In the genomic region with DNA sequence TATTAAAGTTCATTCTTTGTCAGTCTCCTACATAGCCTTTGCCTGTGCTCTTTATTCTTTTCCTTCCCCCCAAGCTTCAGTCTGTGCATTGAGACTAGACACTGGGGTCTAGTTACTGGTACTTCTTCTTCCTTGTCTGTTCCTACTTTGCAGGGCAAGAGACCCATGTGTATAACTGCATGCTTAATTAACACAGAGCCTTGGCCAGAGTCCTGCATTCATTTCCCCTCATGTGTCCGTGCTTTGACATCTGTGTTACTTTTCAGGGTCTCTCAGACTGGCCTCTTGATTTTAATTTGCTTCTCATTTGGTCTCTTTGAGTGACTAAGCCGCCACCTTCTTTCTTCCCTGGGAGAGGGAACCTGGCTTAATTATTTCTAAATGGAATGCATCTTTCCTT, we compare ENCODE assay signal across 21 mouse cellular contexts.
DNase-seq lines count a peak whose midpoint lies in the region; ATAC-seq lines count a peak whose summit lies in the region.
"Had no signal": no experiment of that assay in that cellular context is flagged by ENCODE, and none has a peak within 500 bp of the region (broad histone marks: within the 10 kb centered on the region; RNA-seq: fewer than 3 reads in every experiment).

No protein-coding gene starts in this region.

- no peak for DNase-seq in hindbrain, embryonic 11.5 days (ENCODE audit: low spot score)
- DNase-seq in brain, embryonic 18.5 days (ENCODE audit: low read depth, low spot score) = peak; percentile 24
- no peak for DNase-seq in heart, postnatal 10 days
- DNase-seq in right cerebral cortex, postnatal 36 days (ENCODE audit: low spot score in 2 of 2) = no peak
- DNase-seq in adrenal gland, adult 18-20 months (ENCODE audit: low spot score in 2 of 2) = no peak
- DNase-seq: B cell, adult 2 months; cerebellum, postnatal 25 days; gastrocnemius, adult 2 months; kidney, adult 9 months; kidney, postnatal 4 days; layer of hippocampus, adult 9-11 months; lung, adult 2 months; thymus, postnatal 4 days had no signal

- no peak overlapping the region for H3K4me2 ChIP-seq in hindbrain, embryonic 12.5 days (replicated peaks)
- H3K4me2 ChIP-seq in hindbrain, embryonic 11.5 days (replicated peaks; ENCODE audit: low read depth, low read length) = no peak overlapping the region
- H3K4me2 ChIP-seq in forebrain, embryonic 15.5 days (replicated peaks) = no peak overlapping the region
- H3K4me2 ChIP-seq in midbrain, embryonic 12.5 days (replicated peaks) = no peak overlapping the region
- H3K4me2 ChIP-seq: heart, embryonic 11.5 days; limb, embryonic 12.5 days; liver, embryonic 12.5 days had no signal

- peak; percentile 63; the same call in 1 of the 2 replicates for ATAC-seq in hindbrain, embryonic 12.5 days (ENCODE audit: low FRiP score)
- no peak for ATAC-seq in hindbrain, embryonic 11.5 days (ENCODE audit: low FRiP score)
- ATAC-seq in forebrain, embryonic 15.5 days (replicated peaks) = peak; percentile 89
- ATAC-seq in midbrain, embryonic 12.5 days (ENCODE audit: low FRiP score, low read depth) = peak; percentile 75; the same call in 1 of the 2 replicates
- ATAC-seq: liver, embryonic 12.5 days had no signal

- H3K36me3 ChIP-seq in hindbrain, embryonic 12.5 days = no peaks in the 10 kb centered on the region
- H3K36me3 ChIP-seq in hindbrain, embryonic 11.5 days (ENCODE audit: control insufficient read depth, insufficient read depth, low read length) = no peaks in the 10 kb centered on the region
- no peaks in the 10 kb centered on the region for H3K36me3 ChIP-seq in forebrain, embryonic 15.5 days
- H3K36me3 ChIP-seq in midbrain, embryonic 12.5 days = no peaks in the 10 kb centered on the region
- H3K36me3 ChIP-seq: limb, embryonic 12.5 days; liver, embryonic 12.5 days had no signal

- H3K27ac ChIP-seq in hindbrain, embryonic 12.5 days = no peak overlapping the region
- no peak overlapping the region for H3K27ac ChIP-seq in hindbrain, embryonic 11.5 days (ENCODE audit: low read depth, low read length)
- H3K27ac ChIP-seq in forebrain, embryonic 15.5 days (replicated peaks) = peak overlapping the region; percentile 36
- H3K27ac ChIP-seq in midbrain, embryonic 12.5 days (replicated peaks) = no peak overlapping the region
- H3K27ac ChIP-seq: gastrocnemius, adult 2 months; limb, embryonic 12.5 days; liver, embryonic 12.5 days; stomach, postnatal 0 days had no signal

- H3K27me3 ChIP-seq in hindbrain, embryonic 12.5 days = no peaks in the 10 kb centered on the region
- H3K27me3 ChIP-seq in hindbrain, embryonic 11.5 days (ENCODE audit: control insufficient read depth, insufficient read depth, low read length) = no peaks in the 10 kb centered on the region
- H3K27me3 ChIP-seq in forebrain, embryonic 15.5 days = no peaks in the 10 kb centered on the region
- no peaks in the 10 kb centered on the region for H3K27me3 ChIP-seq in midbrain, embryonic 12.5 days
- H3K27me3 ChIP-seq: limb, embryonic 12.5 days; liver, embryonic 12.5 days; megakaryocyte, embryonic 14.5 days had no signal

- no peak overlapping the region for H3K9ac ChIP-seq in hindbrain, embryonic 12.5 days
- H3K9ac ChIP-seq in hindbrain, embryonic 11.5 days (ENCODE audit: low read depth, low read length) = no peak overlapping the region
- H3K9ac ChIP-seq in forebrain, embryonic 15.5 days (replicated peaks) = no peak overlapping the region
- H3K9ac ChIP-seq in midbrain, embryonic 12.5 days (replicated peaks) = no peak overlapping the region
- H3K9ac ChIP-seq: limb, embryonic 12.5 days; liver, embryonic 12.5 days had no signal

- no peaks in the 10 kb centered on the region for H3K9me3 ChIP-seq in hindbrain, embryonic 12.5 days (replicated peaks)
- H3K9me3 ChIP-seq in hindbrain, embryonic 11.5 days (ENCODE audit: control insufficient read depth, low read length) = no peaks in the 10 kb centered on the region
- no peaks in the 10 kb centered on the region for H3K9me3 ChIP-seq in forebrain, embryonic 15.5 days
- no peaks in the 10 kb centered on the region for H3K9me3 ChIP-seq in midbrain, embryonic 12.5 days
- H3K9me3 ChIP-seq: limb, embryonic 12.5 days; liver, embryonic 12.5 days; megakaryocyte, embryonic 14.5 days had no signal

- no peak overlapping the region for H3K4me3 ChIP-seq in hindbrain, embryonic 12.5 days
- no peak overlapping the region for H3K4me3 ChIP-seq in hindbrain, embryonic 11.5 days (ENCODE audit: low read depth, low read length)
- H3K4me3 ChIP-seq in forebrain, embryonic 15.5 days = no peak overlapping the region
- no peak overlapping the region for H3K4me3 ChIP-seq in midbrain, embryonic 12.5 days
- H3K4me3 ChIP-seq: gastrocnemius, adult 2 months; limb, embryonic 12.5 days; liver, embryonic 12.5 days; megakaryocyte, embryonic 14.5 days had no signal

- WGBS in hindbrain, embryonic 12.5 days = 27% methylated on average over 2 of the region's 2 CpGs
- WGBS in hindbrain, embryonic 11.5 days = 49% methylated on average over 2 of the region's 2 CpGs
- WGBS in forebrain, embryonic 15.5 days = 4% methylated on average over 2 of the region's 2 CpGs
- WGBS in midbrain, embryonic 12.5 days = 32% methylated on average over 2 of the region's 2 CpGs

- intact Hi-C loops in heart, postnatal 10 days (cut with DNase I) = no loop called here

- no peaks in the 10 kb centered on the region for H3K4me1 ChIP-seq in hindbrain, embryonic 12.5 days
- no peaks in the 10 kb centered on the region for H3K4me1 ChIP-seq in hindbrain, embryonic 11.5 days (replicated peaks; ENCODE audit: control insufficient read depth, insufficient read depth, low read length)
- peaks cover 7% of the 10 kb centered on the region for H3K4me1 ChIP-seq in forebrain, embryonic 15.5 days
- H3K4me1 ChIP-seq in midbrain, embryonic 12.5 days = no peaks in the 10 kb centered on the region
- H3K4me1 ChIP-seq: limb, embryonic 12.5 days; liver, embryonic 12.5 days; megakaryocyte, embryonic 14.5 days had no signal
